In genomic region chr4:107306966-107307365, GRCm38 (mm10) we compare ENCODE assay signal across 17 mouse cellular contexts. TPM values are rescaled to one million over a fixed set of nuclear protein-coding genes. Genes with fewer than 3 reads are reported as not detected.
A peak's percentile ranks its signal among the peaks of the same experiment; 100 is the strongest.
DNase-seq lines count a peak whose midpoint lies in the region; ATAC-seq and TF ChIP-seq lines count a peak whose summit lies in the region.
"Had no signal": no experiment of that assay in that cellular context is flagged by ENCODE, and none has a peak within 500 bp of the region (broad histone marks: within the 10 kb centered on the region; RNA-seq: fewer than 3 reads in every experiment).

Dio1 (minus strand) TSS chr4:107307169.

- no peak within 1 kb of the TSS for H3K4me2 ChIP-seq in midbrain, embryonic 11.5 days
- H3K4me2 ChIP-seq in midbrain, embryonic 15.5 days = no peak within 1 kb of the TSS
- H3K4me2 ChIP-seq in kidney, embryonic 16.5 days (replicated peaks; ENCODE audit: low read depth, low read length) = no peak within 1 kb of the TSS
- no peak within 1 kb of the TSS for H3K4me2 ChIP-seq in stomach, postnatal 0 days (replicated peaks; ENCODE audit: low read depth)
- H3K4me2 ChIP-seq: lung, embryonic 14.5 days had no signal

- no peak for TF ChIP-seq EP300 in stomach, postnatal 0 days (optimal IDR thresholded peaks at IDR 0.05)

- no peak within 1 kb of the TSS for H3K4me3 ChIP-seq in midbrain, embryonic 11.5 days (ENCODE audit: low read depth, low read length)
- no peak within 1 kb of the TSS for H3K4me3 ChIP-seq in midbrain, embryonic 15.5 days
- no peak within 1 kb of the TSS for H3K4me3 ChIP-seq in kidney, embryonic 16.5 days (ENCODE audit: low read length)
- no peak within 1 kb of the TSS for H3K4me3 ChIP-seq in stomach, postnatal 0 days (ENCODE audit: low read depth, low read length)

- no peaks in the 10 kb centered on the region for H3K4me1 ChIP-seq in midbrain, embryonic 11.5 days (ENCODE audit: control insufficient read depth, insufficient read depth, low read length)
- H3K4me1 ChIP-seq in midbrain, embryonic 15.5 days = no peaks in the 10 kb centered on the region
- H3K4me1 ChIP-seq in kidney, embryonic 16.5 days (ENCODE audit: insufficient read depth, low read length) = peaks cover 3% of the 10 kb centered on the region; the same call in 1 of the 2 replicates
- H3K4me1 ChIP-seq in stomach, postnatal 0 days (replicated peaks; ENCODE audit: control insufficient read depth, insufficient read depth) = no peaks in the 10 kb centered on the region

- H3K27me3 ChIP-seq in midbrain, embryonic 11.5 days (ENCODE audit: control insufficient read depth, insufficient read depth, low read length) = no peaks in the 10 kb centered on the region
- H3K27me3 ChIP-seq in midbrain, embryonic 15.5 days (replicated peaks) = no peaks in the 10 kb centered on the region
- H3K27me3 ChIP-seq in kidney, embryonic 16.5 days (ENCODE audit: insufficient read depth, low read length) = no peaks in the 10 kb centered on the region
- no peaks in the 10 kb centered on the region for H3K27me3 ChIP-seq in stomach, postnatal 0 days (ENCODE audit: control insufficient read depth, insufficient read depth, low read length)

- no peaks in the 10 kb centered on the region for H3K36me3 ChIP-seq in midbrain, embryonic 11.5 days (ENCODE audit: control insufficient read depth, insufficient read depth, low read length)
- no peaks in the 10 kb centered on the region for H3K36me3 ChIP-seq in midbrain, embryonic 15.5 days (replicated peaks)
- no peaks in the 10 kb centered on the region for H3K36me3 ChIP-seq in kidney, embryonic 16.5 days (ENCODE audit: insufficient read depth, low read length)
- H3K36me3 ChIP-seq in stomach, postnatal 0 days (ENCODE audit: control insufficient read depth, insufficient read depth, low read length) = no peaks in the 10 kb centered on the region

- WGBS in midbrain, embryonic 11.5 days = 74% methylated on average over 6 of the region's 6 CpGs
- WGBS in midbrain, embryonic 15.5 days = 60% methylated on average over 6 of the region's 6 CpGs
- 51% methylated on average over 6 of the region's 6 CpGs for WGBS in kidney, embryonic 16.5 days
- WGBS in stomach, postnatal 0 days = 21% methylated on average over 6 of the region's 6 CpGs

- H3K9ac ChIP-seq in midbrain, embryonic 11.5 days (ENCODE audit: low read length) = no peak within 1 kb of the TSS
- no peak within 1 kb of the TSS for H3K9ac ChIP-seq in midbrain, embryonic 15.5 days
- no peak within 1 kb of the TSS for H3K9ac ChIP-seq in kidney, embryonic 16.5 days (replicated peaks; ENCODE audit: low read length)
- H3K9ac ChIP-seq in stomach, postnatal 0 days (ENCODE audit: low read length) = no peak within 1 kb of the TSS
- H3K9ac ChIP-seq: forebrain, postnatal 0 days; lung, embryonic 14.5 days had no signal

- H3K27ac ChIP-seq in midbrain, embryonic 11.5 days (ENCODE audit: low read depth, low read length) = no peak within 1 kb of the TSS
- no peak within 1 kb of the TSS for H3K27ac ChIP-seq in midbrain, embryonic 15.5 days
- no peak within 1 kb of the TSS for H3K27ac ChIP-seq in kidney, embryonic 16.5 days (ENCODE audit: low read length)
- H3K27ac ChIP-seq in stomach, postnatal 0 days (replicated peaks) = no peak within 1 kb of the TSS

- no peaks in the 10 kb centered on the region for H3K9me3 ChIP-seq in midbrain, embryonic 11.5 days (ENCODE audit: control insufficient read depth, low read length)
- H3K9me3 ChIP-seq in midbrain, embryonic 15.5 days = no peaks in the 10 kb centered on the region
- H3K9me3 ChIP-seq in kidney, embryonic 16.5 days (ENCODE audit: low read length) = no peaks in the 10 kb centered on the region
- no peaks in the 10 kb centered on the region for H3K9me3 ChIP-seq in stomach, postnatal 0 days (ENCODE audit: control insufficient read depth, low read length)

- DNase-seq in adrenal gland, postnatal 14 days = no peak
- no peak for DNase-seq in adrenal gland, postnatal 4 days (ENCODE audit: low spot score in 2 of 2)
- DNase-seq in midbrain, embryonic 11.5 days (ENCODE audit: low spot score, missing footprints) = peak; percentile 41
- DNase-seq in stomach, postnatal 0 days (ENCODE audit: low spot score) = peak; percentile 31
- no peak for DNase-seq in left cerebral cortex, postnatal 10 days (ENCODE audit: extremely low spot score in 1 of 2, low spot score in 2 of 2)
- DNase-seq in layer of hippocampus, postnatal 14 days (ENCODE audit: low spot score in 2 of 2) = no peak
- DNase-seq: forebrain, postnatal 0 days; lung, embryonic 14.5 days; thymus, postnatal 4 days had no signal

- no peak for ATAC-seq in midbrain, embryonic 11.5 days (ENCODE audit: low FRiP score)
- ATAC-seq in midbrain, embryonic 15.5 days (replicated peaks) = no peak
- peak; percentile 74 for ATAC-seq in kidney, embryonic 16.5 days (ENCODE audit: low FRiP score, low TSS enrichment)
- ATAC-seq in stomach, postnatal 0 days (ENCODE audit: low FRiP score, low TSS enrichment) = peak; percentile 25; the same call in 1 of the 2 replicates
- ATAC-seq: forebrain, postnatal 0 days had no signal

- intact Hi-C loops in left cerebral cortex, postnatal 10 days (cut with DNase I) = no loop called here

- no peak for TF ChIP-seq CTCF in stomach, postnatal 0 days (IDR thresholded peaks at IDR 0.05; ENCODE audit: low read depth)

RNA-seq across cellular contexts. Expression of gene Dio1, which starts in this region (rescaled TPM):
- total RNA-seq in adrenal gland, postnatal 14 days (2021) = 0.49 and 12.0 TPM in 2 replicates
- total RNA-seq in adrenal gland, postnatal 4 days (2021) = 1 to 10 TPM; 1.3 to 2.6 TPM
- not detected in 2 replicates for polyA plus RNA-seq in midbrain, embryonic 11.5 days (2014; fragmentation: Nextera tagmentation; extraction: Ambion mirVana)
- polyA plus RNA-seq in midbrain, embryonic 15.5 days (2015; fragmentation: Nextera tagmentation; extraction: Ambion mirVana) = not detected in 2 replicates
- 0.47 and 0.68 TPM in 2 replicates for polyA plus RNA-seq in kidney, embryonic 16.5 days (2015; fragmentation: Nextera tagmentation; extraction: Ambion mirVana)
- polyA plus RNA-seq in stomach, postnatal 0 days (2015; fragmentation: Nextera tagmentation; extraction: Ambion mirVana) = 0.87 and 0.93 TPM in 2 replicates
- not detected for total RNA-seq in left cerebral cortex, postnatal 10 days (2021)
- not detected for total RNA-seq in layer of hippocampus, postnatal 14 days (2021)
- total RNA-seq: adrenal gland, postnatal 36 days; forebrain, postnatal 0 days; granulocyte monocyte progenitor cell, adult 5-6 weeks; left cerebral cortex, adult 18-20 months; midbrain, postnatal 0 days had no signal
- polyA plus RNA-seq: embryonic facial prominence, embryonic 11.5 days; forebrain, postnatal 0 days; hindbrain, embryonic 11.5 days; lung, embryonic 14.5 days; midbrain, postnatal 0 days had no signal

Comparison
In these comparisons a context has a peak if more than half of its experiments do, and no peak if none do; other contexts are left out.
1. Peak in DNase-seq in midbrain, embryonic 11.5 days; RNA of the gene not detected or under 1 TPM.
2. Peak in ATAC-seq in kidney, embryonic 16.5 days; RNA of the gene not detected or under 1 TPM.
3. Peak in DNase-seq and ATAC-seq in stomach, postnatal 0 days; RNA of the gene not detected or under 1 TPM.